10 mouse cellular contexts compared by ENCODE assay signal in genomic region chr9:47338221-47338620, GRCm38 (mm10).
DNase-seq lines count a peak whose midpoint lies in the region; ATAC-seq and TF ChIP-seq lines count a peak whose summit lies in the region.
"Had no signal": no experiment of that assay in that cellular context is flagged by ENCODE, and none has a peak within 500 bp of the region (broad histone marks: within the 10 kb centered on the region; RNA-seq: fewer than 3 reads in every experiment).

No protein-coding gene starts in this region.

- intact Hi-C loops in gastrocnemius, postnatal 36 days (cut with DNase I), result no loop called here

- H3K36me3 ChIP-seq in intestine, postnatal 0 days (ENCODE audit: control insufficient read depth, insufficient read depth), result no peaks in the 10 kb centered on the region
- H3K36me3 ChIP-seq in intestine, embryonic 16.5 days (ENCODE audit: control insufficient read depth, insufficient read depth, low read length), result no peaks in the 10 kb centered on the region
- no peaks in the 10 kb centered on the region for H3K36me3 ChIP-seq in ES-Bruce4 (ENCODE audit: control insufficient read depth, insufficient read depth, low read length, poor library complexity, severe bottlenecking)
- H3K36me3 ChIP-seq in limb, embryonic 10.5 days, result no peaks in the 10 kb centered on the region
- no peaks in the 10 kb centered on the region for H3K36me3 ChIP-seq in forebrain, embryonic 12.5 days (replicated peaks)
- H3K36me3 ChIP-seq: kidney, embryonic 15.5 days; liver, embryonic 13.5 days had no signal

- H3K4me3 ChIP-seq in intestine, postnatal 0 days (ENCODE audit: low read depth, low read length), result no peak overlapping the region
- no peak overlapping the region for H3K4me3 ChIP-seq in intestine, embryonic 16.5 days (ENCODE audit: low read length)
- no peak overlapping the region for H3K4me3 ChIP-seq in ES-Bruce4 (ENCODE audit: low read depth, low read length)
- no peak overlapping the region for H3K4me3 ChIP-seq in limb, embryonic 10.5 days
- H3K4me3 ChIP-seq in forebrain, embryonic 12.5 days (replicated peaks), result no peak overlapping the region
- H3K4me3 ChIP-seq: kidney, embryonic 15.5 days; liver, embryonic 13.5 days had no signal

- no peak overlapping the region for H3K4me2 ChIP-seq in intestine, postnatal 0 days (replicated peaks; ENCODE audit: low read depth)
- H3K4me2 ChIP-seq in intestine, embryonic 16.5 days (ENCODE audit: low read depth, low read length), result no peak overlapping the region
- H3K4me2 ChIP-seq in forebrain, embryonic 12.5 days, result no peak overlapping the region
- H3K4me2 ChIP-seq: kidney, embryonic 15.5 days; liver, embryonic 13.5 days had no signal

- TF ChIP-seq CTCF in intestine, postnatal 0 days (IDR thresholded peaks at IDR 0.05; ENCODE audit: low read depth), result peak; percentile 65
- TF ChIP-seq CTCF in ES-Bruce4 (IDR thresholded peaks at IDR 0.05; ENCODE audit: low read depth, low read length) (peak; percentile 53), Patski (IDR thresholded peaks at IDR 0.05) (peak; percentile 55)

- WGBS in intestine, postnatal 0 days, result 50% methylated on average over 4 of the region's 4 CpGs
- 55% methylated on average over 4 of the region's 4 CpGs for WGBS in intestine, embryonic 16.5 days
- 58% methylated on average over 4 of the region's 4 CpGs for WGBS in limb, embryonic 10.5 days
- WGBS in forebrain, embryonic 12.5 days, result 61% methylated on average over 4 of the region's 4 CpGs

- POLR2A ChIA-PET in Patski (lab: Charles Lee), result interaction anchor here (0.5 kb wide), 1 partner anchor 174 kb away, joined by 3 read pairs; no protein-coding TSS in a partner anchor

- no peak for ATAC-seq in intestine, postnatal 0 days
- no peak for ATAC-seq in intestine, embryonic 16.5 days
- ATAC-seq in Patski, result no peak
- no peak for ATAC-seq in forebrain, embryonic 12.5 days (ENCODE audit: low FRiP score)

- CTCF ChIA-PET in Patski (lab: Charles Lee), result no interaction called here

- H3K9ac ChIP-seq in intestine, postnatal 0 days (ENCODE audit: low read depth, low read length), result no peak overlapping the region
- no peak overlapping the region for H3K9ac ChIP-seq in intestine, embryonic 16.5 days (ENCODE audit: low read depth, low read length)
- H3K9ac ChIP-seq in ES-Bruce4 (ENCODE audit: low read depth, poor library complexity, severe bottlenecking), result no peak overlapping the region
- H3K9ac ChIP-seq in forebrain, embryonic 12.5 days, result no peak overlapping the region
- H3K9ac ChIP-seq: kidney, embryonic 15.5 days; liver, embryonic 13.5 days had no signal

- no peaks in the 10 kb centered on the region for H3K27me3 ChIP-seq in intestine, postnatal 0 days (replicated peaks; ENCODE audit: control insufficient read depth, insufficient read depth, low read length)
- no peaks in the 10 kb centered on the region for H3K27me3 ChIP-seq in intestine, embryonic 16.5 days (replicated peaks; ENCODE audit: control insufficient read depth, insufficient read depth, low read length)
- no peaks in the 10 kb centered on the region for H3K27me3 ChIP-seq in ES-Bruce4 (ENCODE audit: control insufficient read depth, insufficient read depth, low read length, poor library complexity, severe bottlenecking)
- no peaks in the 10 kb centered on the region for H3K27me3 ChIP-seq in Patski
- no peaks in the 10 kb centered on the region for H3K27me3 ChIP-seq in limb, embryonic 10.5 days (ENCODE audit: low read depth, poor library complexity, severe bottlenecking)
- peaks cover 30% of the 10 kb centered on the region for H3K27me3 ChIP-seq in forebrain, embryonic 12.5 days
- H3K27me3 ChIP-seq: liver, embryonic 13.5 days had no signal

- no peaks in the 10 kb centered on the region for H3K4me1 ChIP-seq in intestine, postnatal 0 days (replicated peaks; ENCODE audit: control insufficient read depth, insufficient read depth, low read length)
- no peaks in the 10 kb centered on the region for H3K4me1 ChIP-seq in intestine, embryonic 16.5 days (ENCODE audit: control insufficient read depth, insufficient read depth, low read length)
- H3K4me1 ChIP-seq in ES-Bruce4 (ENCODE audit: control insufficient read depth, insufficient read depth, low read length), result no peaks in the 10 kb centered on the region
- peaks cover 42% of the 10 kb centered on the region for H3K4me1 ChIP-seq in limb, embryonic 10.5 days
- no peaks in the 10 kb centered on the region; the same call in 1 of the 2 replicates for H3K4me1 ChIP-seq in forebrain, embryonic 12.5 days
- H3K4me1 ChIP-seq: kidney, embryonic 15.5 days; liver, embryonic 13.5 days had no signal

- in situ Hi-C loops in Patski (cut with MboI; ENCODE audit: low pct_unique_long_range_greater_than_20kb), result no loop called here

- TF ChIP-seq POLR2A in ES-Bruce4 (IDR thresholded peaks at IDR 0.05; ENCODE audit: insufficient read depth, low read length), result no peak

- H3K27ac ChIP-seq in intestine, postnatal 0 days (ENCODE audit: low read depth, low read length), result no peak overlapping the region
- H3K27ac ChIP-seq in intestine, embryonic 16.5 days (ENCODE audit: low read length), result no peak overlapping the region
- no peak overlapping the region for H3K27ac ChIP-seq in ES-Bruce4 (ENCODE audit: insufficient read depth, low read length)
- no peak overlapping the region for H3K27ac ChIP-seq in limb, embryonic 10.5 days
- H3K27ac ChIP-seq in forebrain, embryonic 12.5 days, result no peak overlapping the region
- H3K27ac ChIP-seq: kidney, embryonic 15.5 days; liver, embryonic 13.5 days had no signal

- TF ChIP-seq EP300 in ES-Bruce4 (IDR thresholded peaks at IDR 0.05; ENCODE audit: insufficient read depth, low read depth, low read length), result no peak

- no peak for DNase-seq in Patski (ENCODE audit: low read depth, low spot score)
- peak; percentile 42 for DNase-seq in limb, embryonic 10.5 days (ENCODE audit: low spot score)
- no peak for DNase-seq in gastrocnemius, postnatal 36 days
- DNase-seq: liver, embryonic 13.5 days; right cerebral cortex, postnatal 25 days had no signal

- no peaks in the 10 kb centered on the region for H3K9me3 ChIP-seq in intestine, postnatal 0 days (ENCODE audit: control insufficient read depth)
- no peaks in the 10 kb centered on the region for H3K9me3 ChIP-seq in intestine, embryonic 16.5 days (ENCODE audit: control insufficient read depth, low read length)
- H3K9me3 ChIP-seq in ES-Bruce4 (replicated peaks; ENCODE audit: control insufficient read depth, insufficient read depth, low read length, poor library complexity, severe bottlenecking), result no peaks in the 10 kb centered on the region
- no peaks in the 10 kb centered on the region for H3K9me3 ChIP-seq in limb, embryonic 10.5 days (replicated peaks)
- no peaks in the 10 kb centered on the region for H3K9me3 ChIP-seq in forebrain, embryonic 12.5 days
- H3K9me3 ChIP-seq: kidney, embryonic 15.5 days; liver, embryonic 13.5 days had no signal
